Mouse (Mus musculus) heart, postnatal 0 days (tissue): ENCODE results near the gene Krt42. TPM values are rescaled to one million over a fixed set of nuclear protein-coding genes. Genes with fewer than 3 reads are reported as not detected.

Experiments used
- ATAC-seq: fragments of 200-750 bp; cut with Nextera tagmentation; 2 replicates; pipeline ENCODE4 v1.8.0; 2017; ENCODE audit warnings: low read depth, moderate number of reproducible peaks, moderate library complexity; ENCODE audit not compliant: insufficient read depth
- DNase-seq: peaks from one replicate; pipeline ENCODE4 v3.0.0-alpha.2; 2016; ENCODE audit warnings: low spot score
- H3K27ac ChIP-seq: fragments of 300-500 bp; sonication (generic); 2 replicates; pipeline ENCODE4 v1.5.1; 2014; ENCODE audit warnings: low read depth, mild to moderate bottlenecking
- H3K27me3 ChIP-seq: fragments of 300-500 bp; sonication (generic); 2 replicates; pipeline ENCODE4 v1.6.1; 2014; ENCODE audit warnings: low read length, mixed read lengths; ENCODE audit not compliant: control insufficient read depth, insufficient read depth
- H3K36me3 ChIP-seq: fragments of 300-500 bp; sonication (generic); replicated peaks from 2 replicates; pipeline ENCODE4 v1.6.1; 2014; ENCODE audit warnings: low read length, mixed read lengths; ENCODE audit not compliant: control insufficient read depth, insufficient read depth
- H3K4me1 ChIP-seq: fragments of 300-500 bp; sonication (generic); 2 replicates; pipeline ENCODE4 v1.6.1; 2014; ENCODE audit warnings: antibody characterized with exemption; ENCODE audit not compliant: control insufficient read depth, insufficient read depth
- H3K4me2 ChIP-seq: fragments of 300-500 bp; sonication (generic); 2 replicates; pipeline ENCODE4 v1.6.1; 2014; ENCODE audit warnings: low read depth, mild to moderate bottlenecking, low read length, moderate library complexity
- H3K4me3 ChIP-seq: fragments of 300-500 bp; sonication (generic); 2 replicates; pipeline ENCODE4 v1.5.1; 2014; ENCODE audit warnings: low read depth, low read length
- H3K9ac ChIP-seq: fragments of 300-500 bp; sonication (generic); replicated peaks from 2 replicates; pipeline ENCODE4 v1.6.1; 2014; ENCODE audit warnings: low read depth, low read length, mixed read lengths
- H3K9me3 ChIP-seq: fragments of 300-500 bp; sonication (generic); replicated peaks from 2 replicates; pipeline ENCODE4 v1.6.1; 2016; ENCODE audit warnings: low read length; ENCODE audit not compliant: control insufficient read depth
- CTCF ChIP-seq: IDR thresholded peaks from 2 replicates; pipeline ENCODE4 v1.5.1; 2016; ENCODE audit warnings: antibody characterized with exemption, control low read depth, low read depth
- EP300 ChIP-seq: IDR thresholded peaks from 2 replicates; pipeline ENCODE4 v1.6.1; 2016; ENCODE audit warnings: antibody characterized with exemption, low read depth
- WGBS: fragments of 180-500 bp; shearing (Covaris S2); extraction: QIAGEN DNeasy Blood & Tissue Kit; methylation state at CpG from one replicate; pipeline ENCODE4 v1.1.7; 2014; 5-methylcytosine and 5-hydroxymethylcytosine counted together
- polyA plus RNA-seq: library from polyadenylated mRNA; unstranded; fragments of >200 nt; fragmentation: Nextera tagmentation; extraction: Ambion mirVana; gene quantifications from 2 replicates; pipeline ENCODE4 v1.2.1, GENCODE M21; 2015
- total RNA-seq: library from RNA; depleted of rRNA; stranded (reverse); fragments of >200 nt; gene quantifications from 2 replicates; pipeline ENCODE4 v1.2.3, GENCODE M21; 2014; ENCODE audit warnings: low replicate concordance

The Krt42 gene
- total and polyA plus RNA-seq, 2 experiments from 2014 or later: not detected

- DNase-seq: no peak
- Histone ChIP-seq H3K27ac (no peak overlapping the region), H3K36me3 (no peaks in the 10 kb centered on the region), H3K9ac (no peak overlapping the region), H3K27me3 (no peaks in the 10 kb centered on the region), H3K4me2 (no peak overlapping the region), H3K4me1 (no peaks in the 10 kb centered on the region), H3K9me3 (no peaks in the 10 kb centered on the region), H3K4me3 (no peak overlapping the region)
- 76% methylated on average over 9 of the region's 9 CpGs for WGBS
- no peak for ATAC-seq
- TF ChIP-seq CTCF: no peak
- no peak for TF ChIP-seq EP300
Measured at GRCm38 (mm10) chr11:100261235-100261605, 8.5 kb downstream of the Krt42 start.

DNA sequence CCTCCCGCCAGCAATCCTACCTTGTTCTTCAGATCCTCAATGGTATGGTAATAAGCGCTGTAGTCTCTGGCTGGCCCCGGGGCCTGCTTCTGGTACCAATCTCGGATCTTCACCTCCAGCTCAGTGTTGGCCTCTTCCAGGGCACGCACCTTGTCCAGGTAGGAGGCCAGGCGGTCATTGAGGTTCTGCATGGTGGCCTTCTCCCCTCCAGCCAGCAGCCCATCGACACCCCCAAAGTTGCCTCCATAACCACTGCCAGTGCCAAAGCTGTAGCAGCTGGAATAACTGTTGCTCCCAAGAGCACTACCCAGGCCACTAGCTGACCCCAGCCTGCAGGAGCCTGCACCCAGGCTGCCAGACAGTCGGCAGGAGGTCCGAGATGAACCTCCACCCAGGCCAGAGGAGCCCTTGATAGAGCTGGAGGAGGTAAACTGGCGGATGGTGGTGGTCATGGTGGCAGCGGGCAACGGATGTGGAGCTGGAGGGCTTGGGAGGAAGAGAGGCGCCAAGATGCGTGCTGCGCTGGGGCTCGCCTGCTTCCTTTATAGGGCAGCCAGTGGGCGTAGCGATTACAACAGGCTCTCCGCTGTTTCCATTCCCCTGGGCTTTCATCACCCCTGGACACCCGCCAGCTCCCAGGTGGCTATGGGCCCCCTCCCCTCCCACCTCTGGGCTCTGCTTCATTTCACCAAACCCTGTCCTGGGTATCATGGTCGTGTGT lies 9.0 kb downstream of the Krt42 start, which contains the start of gene Krt17:
Gene Krt17, minus strand, starts transcription at position 516 of the 721 bp plus-strand sequence.
- Histone ChIP-seq H3K36me3 (no peaks in the 10 kb centered on the region), H3K4me2 (no peak within 1 kb of the TSS), H3K4me1 (no peaks in the 10 kb centered on the region), H3K9me3 (no peaks in the 10 kb centered on the region), H3K27me3 (no peaks in the 10 kb centered on the region), H3K9ac (no peak within 1 kb of the TSS), H3K27ac (no peak within 1 kb of the TSS), H3K4me3 (no peak within 1 kb of the TSS)
- ATAC-seq (no peak), DNase-seq (no peak)
- TF ChIP-seq EP300: no peak
- TF ChIP-seq CTCF: no peak
- 70% methylated on average over 21 of the region's 21 CpGs for WGBS

DNA sequence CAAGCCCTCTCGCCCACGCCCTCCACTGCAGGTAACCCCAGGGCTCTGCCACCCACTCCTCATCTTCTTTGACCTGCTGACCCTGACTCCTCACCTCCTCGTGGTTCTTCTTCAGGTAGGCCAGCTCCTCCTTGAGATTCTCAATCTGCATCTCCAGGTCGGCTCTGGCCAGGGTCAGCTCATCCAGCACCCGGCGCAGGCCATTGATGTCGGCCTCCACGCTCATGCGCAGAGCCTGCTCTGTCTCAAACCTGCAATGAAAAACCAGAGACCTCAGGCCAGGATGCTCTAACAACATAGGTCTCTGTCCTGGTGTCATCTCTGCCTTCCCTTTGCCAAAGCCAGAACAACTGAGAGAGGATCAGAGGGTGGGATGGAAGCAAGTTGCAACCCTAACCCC lies 10.6 kb downstream of the Krt42 start:
- Histone ChIP-seq H3K27ac (no peak overlapping the region), H3K27me3 (no peaks in the 10 kb centered on the region), H3K4me2 (no peak overlapping the region), H3K9me3 (no peaks in the 10 kb centered on the region), H3K4me3 (no peak overlapping the region), H3K36me3 (no peaks in the 10 kb centered on the region), H3K9ac (no peak overlapping the region), H3K4me1 (no peaks in the 10 kb centered on the region)
- ATAC-seq: no peak
- TF ChIP-seq EP300 (no peak), CTCF (no peak)
- no peak for DNase-seq
- WGBS: 88% methylated on average over 9 of the region's 9 CpGs

DNA sequence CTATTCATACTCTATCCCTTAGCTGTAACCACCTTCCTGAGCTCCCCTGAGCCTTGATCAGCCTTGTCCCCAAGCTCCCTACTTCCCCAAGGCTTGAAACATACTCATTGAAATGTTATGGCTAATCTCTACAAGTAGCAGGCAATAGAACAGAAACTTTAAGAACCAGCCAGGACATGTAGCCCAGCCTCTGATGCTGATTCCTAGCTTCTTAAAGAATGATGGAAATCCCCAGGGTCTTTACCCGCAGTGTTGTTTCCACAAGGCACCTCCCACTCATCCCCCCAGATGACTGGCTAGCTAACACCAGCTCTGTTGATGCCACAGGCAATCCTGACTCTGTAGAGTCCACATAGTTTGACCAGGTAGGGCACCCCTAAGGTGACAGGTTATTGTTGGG lies 11.7 kb downstream of the Krt42 start:
- Histone ChIP-seq H3K27ac (no peak overlapping the region), H3K4me1 (no peaks in the 10 kb centered on the region), H3K4me3 (no peak overlapping the region), H3K4me2 (no peak overlapping the region), H3K9ac (no peak overlapping the region), H3K9me3 (no peaks in the 10 kb centered on the region), H3K36me3 (no peaks in the 10 kb centered on the region), H3K27me3 (no peaks in the 10 kb centered on the region)
- 83% methylated on average over 1 of the region's 1 CpGs for WGBS
- ATAC-seq (no peak), DNase-seq (no peak)
- TF ChIP-seq CTCF (no peak), EP300 (no peak)

DNA sequence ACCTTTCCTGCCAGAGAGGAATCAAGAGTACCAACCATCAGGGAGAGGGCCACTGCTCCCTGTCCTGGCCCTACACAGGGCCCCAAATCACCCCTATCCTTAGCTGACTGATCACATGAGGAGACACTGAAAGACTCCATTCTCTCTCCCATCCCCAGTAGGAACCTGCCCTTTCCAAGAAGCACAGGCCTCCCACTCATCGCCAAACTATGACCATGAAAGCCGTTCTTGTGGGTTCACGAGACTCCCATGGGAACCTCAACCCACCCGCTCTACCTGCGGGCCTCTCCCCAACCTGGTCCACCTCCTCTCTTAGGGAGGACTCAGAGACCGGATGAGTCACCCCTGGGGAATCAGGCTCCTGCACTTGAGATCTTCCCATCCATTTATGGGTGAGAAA lies 14.2 kb downstream of the Krt42 start:
- ATAC-seq (no peak), DNase-seq (no peak)
- Histone ChIP-seq H3K4me2 (no peak overlapping the region), H3K9me3 (no peaks in the 10 kb centered on the region), H3K27ac (no peak overlapping the region), H3K4me3 (no peak overlapping the region), H3K27me3 (no peaks in the 10 kb centered on the region), H3K36me3 (no peaks in the 10 kb centered on the region), H3K4me1 (no peaks in the 10 kb centered on the region), H3K9ac (no peak overlapping the region)
- TF ChIP-seq EP300: no peak
- TF ChIP-seq CTCF: no peak
- WGBS: 78% methylated on average over 6 of the region's 6 CpGs
